Mouse (Mus musculus) midbrain, embryonic 10.5 days (tissue): ENCODE results near the gene 4933436I01Rik. TPM values are rescaled to one million over a fixed set of nuclear protein-coding genes. Genes with fewer than 3 reads are reported as not detected.

Source experiments
- DNase-seq: peaks from one replicate; pipeline ENCODE4 v3.0.0-alpha.2; 2017; ENCODE audit warnings: low spot score
- H3K27ac ChIP-seq: fragments of 300-500 bp; sonication (generic); replicated peaks from 2 replicates; pipeline ENCODE4 v1.5.1; 2016; ENCODE audit warnings: mild to moderate bottlenecking
- H3K27me3 ChIP-seq: fragments of 300-500 bp; sonication (generic); 2 replicates; pipeline ENCODE4 v1.6.1; 2016; ENCODE audit warnings: low read depth, mild to moderate bottlenecking; ENCODE audit not compliant: poor library complexity, severe bottlenecking
- H3K36me3 ChIP-seq: fragments of 300-500 bp; sonication (generic); 2 replicates; pipeline ENCODE4 v1.6.1; 2016; ENCODE audit warnings: mild to moderate bottlenecking, moderate library complexity
- H3K4me1 ChIP-seq: fragments of 300-500 bp; sonication (generic); 2 replicates; pipeline ENCODE4 v1.6.1; 2016
- H3K4me3 ChIP-seq: fragments of 300-500 bp; sonication (generic); 2 replicates; pipeline ENCODE4 v1.5.1; 2016; ENCODE audit warnings: mild to moderate bottlenecking, moderate library complexity
- H3K9me3 ChIP-seq: fragments of 300-500 bp; sonication (generic); replicated peaks from 2 replicates; pipeline ENCODE4 v1.6.1; 2016; ENCODE audit warnings: mild to moderate bottlenecking
- WGBS: fragments of 180-500 bp; shearing (Covaris S2); methylation state at CpG from one replicate; pipeline ENCODE4 v1.1.7; 2016; 5-methylcytosine and 5-hydroxymethylcytosine counted together
- polyA plus RNA-seq: library from polyadenylated mRNA; unstranded; fragments of >200 nt; fragmentation: Nextera tagmentation; extraction: Ambion mirVana; gene quantifications from 2 replicates; pipeline ENCODE4 v1.2.1, GENCODE M21; 2016

The 4933436I01Rik gene
- not detected in 2 replicates for polyA plus RNA-seq

- Histone ChIP-seq H3K4me1 (no peaks in the 10 kb centered on the region), H3K27me3 (no peaks in the 10 kb centered on the region), H3K4me3 (no peak within 1 kb of the TSS), H3K9me3 (no peaks in the 10 kb centered on the region), H3K27ac (no peak within 1 kb of the TSS), H3K36me3 (no peaks in the 10 kb centered on the region)
- 71% methylated on average over 1 of the region's 1 CpGs for WGBS
- no peak for DNase-seq
These were observed at the start of gene 4933436I01Rik for GRCm38 (mm10) chrX:67921350-67921749. Gene 4933436I01Rik (minus strand): TSS chrX:67921450.

GRCm38 (mm10) chrX:67924769-67925470, 3.7 kb upstream of the 4933436I01Rik start:
- 68% methylated on average over 1 of the region's 1 CpGs for WGBS
- Histone ChIP-seq H3K4me3 (no peak overlapping the region), H3K9me3 (no peaks in the 10 kb centered on the region), H3K4me1 (no peaks in the 10 kb centered on the region), H3K27me3 (no peaks in the 10 kb centered on the region), H3K27ac (no peak overlapping the region), H3K36me3 (no peaks in the 10 kb centered on the region)
- no peak for DNase-seq

- no peak for DNase-seq
These were observed 37.8 kb downstream of the 4933436I01Rik start for GRCm38 (mm10) chrX:67883406-67883805.

More at GRCm38 (mm10) chrX:67883406-67883805, 37.8 kb downstream of the 4933436I01Rik start:
- H3K27me3 ChIP-seq = no peaks in the 10 kb centered on the region
- no peaks in the 10 kb centered on the region for H3K4me1 ChIP-seq
- no peak overlapping the region for H3K4me3 ChIP-seq
- no peak overlapping the region for H3K27ac ChIP-seq
- 87% methylated on average over 3 of the region's 3 CpGs for WGBS
- H3K36me3 ChIP-seq = no peaks in the 10 kb centered on the region
- H3K9me3 ChIP-seq = no peaks in the 10 kb centered on the region

Other genes with a start within 250 kb of the 4933436I01Rik start
- not detected in 2 replicates for gene Gm1140, start 227.9 kb downstream of the 4933436I01Rik start, polyA plus RNA-seq
- gene Gm14692, start 225.8 kb downstream of the 4933436I01Rik start, polyA plus RNA-seq = not detected in 2 replicates